Mouse (Mus musculus) testis, adult 2 months (tissue): ENCODE data around the gene Zfp940.

ENCODE experiments used
- CTCF ChIP-seq: fragments of 200-500 bp; IDR thresholded peaks from 2 replicates; pipeline ENCODE4 v1.5.1; 2012; ENCODE audit warnings: low read depth, mild to moderate bottlenecking, inconsistent platforms, low read length, moderate library complexity; ENCODE audit not compliant: control insufficient read depth, insufficient read depth, insufficient replicate concordance
- POLR2A ChIP-seq: fragments of 200-500 bp; IDR thresholded peaks from 2 replicates; pipeline ENCODE4 v1.6.1; 2012; ENCODE audit warnings: low read depth, mild to moderate bottlenecking, inconsistent platforms, low read length, moderate library complexity; ENCODE audit not compliant: control insufficient read depth

DNA sequence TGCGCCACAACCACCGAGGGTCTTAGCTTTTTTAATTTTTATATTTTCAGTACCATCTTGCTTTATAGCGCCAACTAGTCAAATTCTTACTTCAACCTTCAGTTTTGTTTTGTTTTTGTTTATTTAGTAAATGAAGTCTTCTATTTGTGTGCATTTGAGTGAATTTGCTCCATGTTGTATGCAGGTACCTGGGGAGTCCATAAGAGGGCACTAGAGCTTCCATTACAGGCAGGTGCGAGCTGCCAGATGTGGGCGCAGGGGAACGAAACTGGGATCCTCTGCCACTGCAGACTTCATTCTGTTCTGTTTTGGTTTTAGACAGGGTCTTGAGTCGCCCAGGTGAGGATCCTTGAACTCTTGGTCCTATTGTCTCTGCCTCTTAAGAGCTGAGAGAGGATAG is 8.2 kb upstream of the Zfp940 start:
- no peak for TF ChIP-seq CTCF
- no peak for TF ChIP-seq POLR2A
